ENCODE assay signal across 11 mouse cellular contexts in genomic region chr10:54039754-54040153, GRCm38 (mm10). TPM values are rescaled to one million over a fixed set of nuclear protein-coding genes. Genes with fewer than 3 reads are reported as not detected.
A peak's percentile ranks its signal among the peaks of the same experiment; 100 is the strongest.
DNase-seq lines count a peak whose midpoint lies in the region; ATAC-seq lines count a peak whose summit lies in the region.
"Had no signal": no experiment of that assay in that cellular context is flagged by ENCODE, and none has a peak within 500 bp of the region (broad histone marks: within the 10 kb centered on the region; RNA-seq: fewer than 3 reads in every experiment).

No protein-coding gene starts in this region.

- peaks cover 66% of the 10 kb centered on the region; the same call in 1 of the 2 replicates for H3K79me2 ChIP-seq in macrophage (ENCODE audit: inconsistent target)

- peaks cover 96% of the 10 kb centered on the region for H3K4me1 ChIP-seq in erythroblast, embryonic 14.5 days (ENCODE audit: control insufficient read depth)

- H3K27ac ChIP-seq in macrophage = peak overlapping the region; percentile 96

- peak; percentile 13 for DNase-seq in spleen, adult 12 weeks (ENCODE audit: low spot score)
- no peak for DNase-seq in spleen, postnatal 4 days (ENCODE audit: low spot score in 2 of 2)
- no peak for DNase-seq in left cerebral cortex, postnatal 4 days
- DNase-seq in embryo, embryonic 9.5 days (ENCODE audit: extremely low spot score) = no peak
- no peak for DNase-seq in ovary, postnatal 10 days (ENCODE audit: low spot score)
- DNase-seq: kidney, adult 9 months; layer of hippocampus, postnatal 36 days had no signal

- no peaks in the 10 kb centered on the region for H3K27me3 ChIP-seq in erythroblast, embryonic 14.5 days (ENCODE audit: control insufficient read depth)

- intact Hi-C loops in left cerebral cortex, postnatal 4 days (cut with DNase I) = no loop called here

- 70% methylated on average over 4 of the region's 4 CpGs for WGBS in macrophage (ENCODE audit: missing documents)

- peak overlapping the region; percentile 29 for H3K4me3 ChIP-seq in erythroblast, embryonic 14.5 days (replicated peaks)
- H3K4me3 ChIP-seq in macrophage (ENCODE audit: inconsistent target) = no peak overlapping the region

- H3K9me3 ChIP-seq in erythroblast, embryonic 14.5 days (ENCODE audit: control insufficient read depth, low read length) = no peaks in the 10 kb centered on the region

- ATAC-seq in erythroblast, adult 5-6 weeks (replicated peaks; ENCODE audit: low FRiP score, poor library complexity, severe bottlenecking) = no peak
- ATAC-seq: forebrain, embryonic 14.5 days had no signal

- H3K36me3 ChIP-seq in erythroblast, embryonic 14.5 days (ENCODE audit: control insufficient read depth) = peaks cover 62% of the 10 kb centered on the region
- no peaks in the 10 kb centered on the region for H3K36me3 ChIP-seq in macrophage (ENCODE audit: inconsistent target)

RNA-seq across cellular contexts. Expression of gene Man1a, which starts 36.7 kb away (rescaled TPM):
- polyA plus RNA-seq in erythroblast, embryonic 14.5 days (2012) = 3.1 and 4.1 TPM in 2 replicates
- 127 and 129 TPM in 2 replicates for total RNA-seq in erythroblast, adult 5-6 weeks (2015; ENCODE audit: low replicate concordance)
- total RNA-seq in erythroblast, adult 5-6 weeks (2017; ENCODE audit: low replicate concordance) = 163 and 164 TPM in 2 replicates
- 100 to 1,000 TPM in 25 of 26 experiments, 10 to 100 TPM in 1; 89.6 to 892 (median 168) TPM for total RNA-seq in macrophage (2018; cell fraction: chromatin; rRNA removed)
- 100 to 1,000 TPM in 11 of 26 experiments, 10 to 100 TPM in 15; 39.7 to 175 (median 78.7) TPM for total RNA-seq in macrophage (2018; cell fraction: cytosol; rRNA removed)
- 100 to 1,000 TPM; 112 to 558 (median 184) TPM for total RNA-seq in macrophage (2018; cell fraction: nucleus; rRNA removed)
- 78.0 to 86.5 TPM (median 79.4 TPM) in 3 replicates for polyA plus RNA-seq in macrophage (2018)
- total RNA-seq in left cerebral cortex, postnatal 4 days (2021) = 10 to 100 TPM; 21.1 to 21.7 TPM

Comparison
In these comparisons a context has a peak if more than half of its experiments do, and no peak if none do; other contexts are left out.
1. RNA of gene Man1a, which starts 36.7 kb away (total RNA-seq): 127 to 164 TPM in erythroblast, adult 5-6 weeks; 21.1 to 21.7 TPM in left cerebral cortex, postnatal 4 days; every median in the first group is over 4 times any median in the second.